Mouse (Mus musculus): ENCODE results near the gene Plxna2. TPM values are rescaled to one million over a fixed set of nuclear protein-coding genes. Genes with fewer than 3 reads are reported as not detected.
A peak's percentile ranks its signal among the peaks of the same experiment; 100 is the strongest.

Gene Plxna2
- polyA plus RNA-seq, 1 experiment from 2014 or later = 19.0 TPM

GRCm38 (mm10) chr1:194745177-194745934 lies 127.3 kb downstream of the Plxna2 start:
- Histone ChIP-seq H3K4me2 (ENCODE audit: low read depth, low read length, severe bottlenecking) (no peak overlapping the region), H3K27me3 (ENCODE audit: control insufficient read depth, insufficient read depth, low read length) (no peaks in the 10 kb centered on the region), H3K9ac (ENCODE audit: low read length) (no peak overlapping the region), H3K27ac (ENCODE audit: low read depth, low read length) (no peak overlapping the region), H3K4me1 (replicated peaks; ENCODE audit: control insufficient read depth, insufficient read depth, low read length) (no peaks in the 10 kb centered on the region; the same call in 1 of the 2 replicates), H3K9me3 (ENCODE audit: control insufficient read depth, low read length) (no peaks in the 10 kb centered on the region), H3K36me3 (ENCODE audit: control insufficient read depth, insufficient read depth, low read length) (no peaks in the 10 kb centered on the region), H3K4me3 (ENCODE audit: low read depth, low read length) (no peak overlapping the region)
- ATAC-seq (replicated peaks; ENCODE audit: low FRiP score) (no peak), DNase-seq (ENCODE audit: low spot score) (no peak)
- WGBS = 66% methylated on average over 2 of the region's 2 CpGs

DNA sequence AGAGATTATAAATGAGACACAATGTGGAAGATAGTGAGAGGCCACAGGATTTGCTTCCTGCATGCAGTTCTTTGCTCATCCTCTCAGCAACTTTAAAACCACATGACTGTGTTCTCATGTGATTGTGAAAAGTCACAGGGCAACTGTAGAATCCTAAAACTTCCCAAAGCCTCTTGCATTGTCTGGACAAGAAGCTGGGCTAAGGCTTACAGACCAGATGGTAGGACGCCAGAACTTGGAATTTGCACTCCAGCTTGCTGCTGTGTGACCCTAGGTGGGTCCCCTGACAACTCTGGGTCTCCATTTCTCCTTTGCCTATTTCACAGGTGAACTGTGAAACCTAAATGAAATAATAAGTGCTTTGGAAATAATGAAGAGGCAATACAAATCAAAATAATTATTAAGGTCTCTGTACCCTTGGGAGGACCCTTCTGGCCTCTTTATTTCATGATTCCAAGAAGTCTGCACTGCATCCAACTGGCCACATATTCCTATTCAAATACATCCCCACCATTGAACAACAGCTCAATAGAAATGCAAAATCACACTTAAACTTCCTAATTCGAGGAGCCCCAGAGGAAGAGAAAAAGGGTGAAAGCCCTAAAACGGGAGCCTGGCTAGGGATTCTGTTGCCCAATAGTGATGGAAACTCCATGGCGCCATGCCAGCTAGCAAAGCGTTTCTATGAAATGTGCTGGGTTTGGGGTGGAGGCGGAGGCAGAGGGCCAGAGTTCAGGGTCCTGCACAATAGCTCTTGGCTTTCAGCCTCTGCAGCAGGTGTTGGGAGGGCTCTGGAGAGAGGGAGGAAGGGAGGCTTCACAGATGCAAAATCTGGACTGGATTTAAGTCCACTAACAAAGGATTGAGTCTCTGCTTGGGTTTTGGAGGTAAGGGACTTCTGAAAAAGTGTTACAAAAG lies 128.6 kb downstream of the Plxna2 start:
- WGBS = 17% methylated on average over 6 of the region's 6 CpGs
- Histone ChIP-seq H3K27me3 (ENCODE audit: control insufficient read depth, insufficient read depth, low read length) (no peaks in the 10 kb centered on the region), H3K36me3 (ENCODE audit: control insufficient read depth, insufficient read depth, low read length) (no peaks in the 10 kb centered on the region), H3K9ac (ENCODE audit: low read length) (no peak overlapping the region), H3K4me2 (ENCODE audit: low read depth, low read length, severe bottlenecking) (no peak overlapping the region), H3K27ac (ENCODE audit: low read depth, low read length) (0 out of 2 replicates have a peak overlapping the region, but pooled peaks have one; percentile 38), H3K4me1 (replicated peaks; ENCODE audit: control insufficient read depth, insufficient read depth, low read length) (no peaks in the 10 kb centered on the region; the same call in 1 of the 2 replicates), H3K9me3 (ENCODE audit: control insufficient read depth, low read length) (no peaks in the 10 kb centered on the region), H3K4me3 (ENCODE audit: low read depth, low read length) (no peak overlapping the region)
- peak; percentile 83 for ATAC-seq (replicated peaks; ENCODE audit: low FRiP score)
- DNase-seq (ENCODE audit: low spot score) = peak; percentile 68

- DNase-seq (ENCODE audit: low spot score) = no peak
- H3K4me3 ChIP-seq (ENCODE audit: low read depth, low read length) = no peak overlapping the region
- no peaks in the 10 kb centered on the region for H3K9me3 ChIP-seq (ENCODE audit: control insufficient read depth, low read length)
- 0 out of 2 replicates have a peak, but pooled peaks have one; percentile 34 for ATAC-seq (replicated peaks; ENCODE audit: low FRiP score)
- no peak overlapping the region for H3K9ac ChIP-seq (ENCODE audit: low read length)
- H3K4me1 ChIP-seq (replicated peaks; ENCODE audit: control insufficient read depth, insufficient read depth, low read length) = no peaks in the 10 kb centered on the region; the same call in 1 of the 2 replicates
- H3K27ac ChIP-seq (ENCODE audit: low read depth, low read length) = no peak overlapping the region
- H3K36me3 ChIP-seq (ENCODE audit: control insufficient read depth, insufficient read depth, low read length) = no peaks in the 10 kb centered on the region
- no peak overlapping the region for H3K4me2 ChIP-seq (ENCODE audit: low read depth, low read length, severe bottlenecking)
- no peaks in the 10 kb centered on the region for H3K27me3 ChIP-seq (ENCODE audit: control insufficient read depth, insufficient read depth, low read length)
These were observed 129.2 kb downstream of the Plxna2 start for GRCm38 (mm10) chr1:194747258-194747657.

DNA sequence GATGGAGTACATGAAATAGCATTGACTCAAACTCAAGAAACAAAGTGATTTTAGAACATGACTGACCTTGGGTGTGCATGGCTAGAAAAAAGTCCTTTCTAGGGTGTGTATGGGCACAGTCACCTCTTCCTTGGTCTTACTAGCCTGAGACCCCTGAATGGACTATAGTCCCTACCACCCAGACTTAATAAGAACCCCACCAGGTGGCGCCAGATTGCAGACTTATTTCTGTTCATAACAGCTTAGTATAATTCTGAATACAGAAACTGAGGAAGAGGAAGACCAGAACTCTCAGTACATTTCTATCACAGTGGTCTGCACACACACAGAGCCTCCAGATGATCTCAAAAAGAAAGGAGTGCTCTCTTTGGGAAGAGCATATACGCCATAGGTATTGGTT lies 135.2 kb downstream of the Plxna2 start:
- WGBS = 51% methylated on average over 2 of the region's 2 CpGs
- no peak overlapping the region for H3K9ac ChIP-seq (ENCODE audit: low read length)
- H3K4me2 ChIP-seq (ENCODE audit: low read depth, low read length, severe bottlenecking) = no peak overlapping the region
- DNase-seq (ENCODE audit: low spot score) (peak; percentile 62), ATAC-seq (replicated peaks; ENCODE audit: low FRiP score) (no peak)
- no peaks in the 10 kb centered on the region for H3K9me3 ChIP-seq (ENCODE audit: control insufficient read depth, low read length)
- no peak overlapping the region for H3K4me3 ChIP-seq (ENCODE audit: low read depth, low read length)
- H3K27me3 ChIP-seq (ENCODE audit: control insufficient read depth, insufficient read depth, low read length) = no peaks in the 10 kb centered on the region
- no peak overlapping the region for H3K27ac ChIP-seq (ENCODE audit: low read depth, low read length)
- H3K36me3 ChIP-seq (ENCODE audit: control insufficient read depth, insufficient read depth, low read length) = no peaks in the 10 kb centered on the region; the same call in 1 of the 2 replicates
- H3K4me1 ChIP-seq (replicated peaks; ENCODE audit: control insufficient read depth, insufficient read depth, low read length) = no peaks in the 10 kb centered on the region

- Histone ChIP-seq H3K4me2 (ENCODE audit: low read depth, low read length, severe bottlenecking) (no peak overlapping the region), H3K9me3 (ENCODE audit: control insufficient read depth, low read length) (no peaks in the 10 kb centered on the region), H3K9ac (ENCODE audit: low read length) (no peak overlapping the region), H3K27ac (ENCODE audit: low read depth, low read length) (no peak overlapping the region), H3K4me3 (ENCODE audit: low read depth, low read length) (no peak overlapping the region), H3K36me3 (ENCODE audit: control insufficient read depth, insufficient read depth, low read length) (no peaks in the 10 kb centered on the region; the same call in 1 of the 2 replicates), H3K27me3 (ENCODE audit: control insufficient read depth, insufficient read depth, low read length) (no peaks in the 10 kb centered on the region), H3K4me1 (replicated peaks; ENCODE audit: control insufficient read depth, insufficient read depth, low read length) (no peaks in the 10 kb centered on the region)
- DNase-seq (ENCODE audit: low spot score) (no peak), ATAC-seq (replicated peaks; ENCODE audit: low FRiP score) (no peak)
These were observed 138.0 kb downstream of the Plxna2 start for GRCm38 (mm10) chr1:194756001-194756400.

- 90% methylated on average over 2 of the region's 2 CpGs for whole genome bisulfite sequencing
- no peak overlapping the region for H3K9ac ChIP-seq (ENCODE audit: low read length)
- no peak for DNase-seq (ENCODE audit: low spot score)
- no peaks in the 10 kb centered on the region for H3K9me3 ChIP-seq (ENCODE audit: control insufficient read depth, low read length)
- ATAC-seq (replicated peaks; ENCODE audit: low FRiP score) = no peak
- no peak overlapping the region for H3K27ac ChIP-seq (ENCODE audit: low read depth, low read length)
- no peak overlapping the region for H3K4me2 ChIP-seq (ENCODE audit: low read depth, low read length, severe bottlenecking)
- H3K4me1 ChIP-seq (replicated peaks; ENCODE audit: control insufficient read depth, insufficient read depth, low read length) = no peaks in the 10 kb centered on the region
- no peaks in the 10 kb centered on the region; the same call in 1 of the 2 replicates for H3K36me3 ChIP-seq (ENCODE audit: control insufficient read depth, insufficient read depth, low read length)
- H3K4me3 ChIP-seq (ENCODE audit: low read depth, low read length) = no peak overlapping the region
- H3K27me3 ChIP-seq (ENCODE audit: control insufficient read depth, insufficient read depth, low read length) = no peaks in the 10 kb centered on the region
These were observed 138.4 kb downstream of the Plxna2 start for GRCm38 (mm10) chr1:194756409-194756808.

DNA sequence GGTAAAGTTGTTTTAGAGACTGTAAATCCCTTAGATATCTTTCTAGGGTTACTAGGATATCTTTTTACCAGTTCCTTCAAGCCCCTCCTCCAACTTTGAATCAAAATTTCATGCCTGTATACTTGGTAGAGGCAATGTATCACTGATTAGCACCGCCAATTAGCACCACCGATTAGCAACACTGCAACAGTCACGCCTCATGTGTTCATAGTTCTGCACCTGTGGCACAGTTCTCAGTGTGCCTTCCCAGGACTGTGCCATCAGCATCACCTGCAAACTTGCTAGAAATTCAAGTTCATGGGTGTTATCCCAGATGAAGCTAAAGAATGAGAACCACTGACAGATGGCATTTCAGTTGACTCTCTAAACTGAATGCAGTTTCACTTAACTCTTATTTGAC lies 138.8 kb downstream of the Plxna2 start:
- ATAC-seq (replicated peaks; ENCODE audit: low FRiP score) (no peak), DNase-seq (ENCODE audit: low spot score) (no peak)
- Histone ChIP-seq H3K4me2 (ENCODE audit: low read depth, low read length, severe bottlenecking) (no peak overlapping the region), H3K27me3 (ENCODE audit: control insufficient read depth, insufficient read depth, low read length) (no peaks in the 10 kb centered on the region), H3K9ac (ENCODE audit: low read length) (no peak overlapping the region), H3K36me3 (ENCODE audit: control insufficient read depth, insufficient read depth, low read length) (no peaks in the 10 kb centered on the region; the same call in 1 of the 2 replicates), H3K9me3 (ENCODE audit: control insufficient read depth, low read length) (no peaks in the 10 kb centered on the region), H3K27ac (ENCODE audit: low read depth, low read length) (no peak overlapping the region), H3K4me1 (replicated peaks; ENCODE audit: control insufficient read depth, insufficient read depth, low read length) (no peaks in the 10 kb centered on the region), H3K4me3 (ENCODE audit: low read depth, low read length) (no peak overlapping the region)
- 87% methylated on average over 3 of the region's 3 CpGs for whole genome bisulfite sequencing

DNA sequence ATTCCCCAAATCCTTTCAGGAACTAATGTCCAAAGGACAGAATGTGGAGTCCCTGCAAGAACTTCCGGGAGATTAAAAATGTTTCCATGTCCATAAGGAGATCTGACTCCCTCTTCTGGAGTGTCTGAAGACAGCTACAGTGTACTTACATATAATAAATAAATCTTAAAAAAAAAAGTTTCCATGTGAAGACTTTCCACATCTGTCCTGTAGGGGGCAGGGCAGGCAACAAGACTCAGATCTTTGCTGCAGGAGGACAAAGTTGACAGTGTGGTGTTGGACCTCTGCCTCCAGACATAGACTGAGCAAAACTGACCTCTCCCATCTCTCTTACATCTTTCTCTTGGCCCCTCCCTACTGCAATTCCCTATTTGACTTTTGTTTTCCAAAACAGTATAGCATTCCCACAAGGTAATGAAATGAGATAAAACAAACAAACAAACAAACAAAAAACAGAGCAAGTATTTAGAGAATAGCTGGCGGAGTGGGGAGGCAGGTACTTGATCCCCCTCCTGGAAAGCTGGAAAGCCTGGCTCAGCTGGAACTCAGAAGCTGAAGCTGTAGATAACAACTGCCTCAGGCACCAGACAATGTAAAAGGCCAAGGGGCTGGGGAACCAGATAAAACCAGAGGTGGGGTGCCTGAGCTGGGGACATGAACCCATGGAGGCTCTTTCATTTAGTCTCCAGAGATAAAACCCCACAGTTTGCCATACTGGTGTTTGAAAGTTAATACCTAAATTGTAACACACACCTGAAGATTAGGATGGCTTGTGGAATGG lies 143.6 kb downstream of the Plxna2 start:
- ATAC-seq (replicated peaks; ENCODE audit: low FRiP score) = no peak
- no peak overlapping the region for H3K4me2 ChIP-seq (ENCODE audit: low read depth, low read length, severe bottlenecking)
- H3K27me3 ChIP-seq (ENCODE audit: control insufficient read depth, insufficient read depth, low read length) = no peaks in the 10 kb centered on the region
- WGBS = 78% methylated on average over 2 of the region's 2 CpGs
- H3K9ac ChIP-seq (ENCODE audit: low read length) = no peak overlapping the region
- H3K36me3 ChIP-seq (ENCODE audit: control insufficient read depth, insufficient read depth, low read length) = no peaks in the 10 kb centered on the region
- no peak overlapping the region for H3K4me3 ChIP-seq (ENCODE audit: low read depth, low read length)
- no peak for DNase-seq (ENCODE audit: low spot score)
- H3K4me1 ChIP-seq (replicated peaks; ENCODE audit: control insufficient read depth, insufficient read depth, low read length) = no peaks in the 10 kb centered on the region
- no peak overlapping the region for H3K27ac ChIP-seq (ENCODE audit: low read depth, low read length)
- no peaks in the 10 kb centered on the region for H3K9me3 ChIP-seq (ENCODE audit: control insufficient read depth, low read length)
